Mouse (Mus musculus): ENCODE results near the gene Lrrc71. TPM values are rescaled to one million over a fixed set of nuclear protein-coding genes. Genes with fewer than 3 reads are reported as not detected.

Lrrc71 gene
- polyA plus RNA-seq, 1 experiment from 2014 or later = 1.2 TPM

DNA sequence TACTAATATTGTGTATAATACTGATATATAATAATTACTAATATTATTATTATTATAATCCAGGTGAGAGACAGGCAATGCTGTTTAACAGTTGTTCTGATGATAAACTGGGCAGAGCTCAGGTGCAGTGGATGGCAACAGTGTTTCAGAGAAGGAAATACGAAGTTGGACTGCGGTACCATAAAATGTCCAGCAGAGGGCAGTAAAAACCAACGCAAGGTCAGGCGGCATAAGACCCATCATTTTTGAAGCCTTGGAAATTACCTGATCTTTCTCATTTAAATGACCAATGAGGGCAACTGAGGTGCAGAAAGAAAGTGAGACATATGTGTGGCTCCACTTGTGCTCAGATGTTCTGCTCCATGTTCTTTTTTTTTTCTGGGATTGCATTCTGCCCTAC lies 21.9 kb upstream of the Lrrc71 start:
- no peak overlapping the region for H3K4me3 ChIP-seq
- peaks cover 52% of the 10 kb centered on the region for H3K4me1 ChIP-seq (replicated peaks)
- H3K27me3 ChIP-seq (ENCODE audit: insufficient read depth, poor library complexity, severe bottlenecking) = peaks cover 68% of the 10 kb centered on the region
- H3K9me3 ChIP-seq = no peaks in the 10 kb centered on the region
- H3K36me3 ChIP-seq = no peaks in the 10 kb centered on the region
- DNase-seq (ENCODE audit: low spot score) = no peak
- H3K27ac ChIP-seq = no peak overlapping the region
- WGBS = under 1% methylated on average over 4 of the region's 4 CpGs

GRCm38 (mm10) chr3:87769506-87769905 lies 21.1 kb upstream of the Lrrc71 start:
- no peak for DNase-seq (ENCODE audit: low spot score)
- no peaks in the 10 kb centered on the region for H3K36me3 ChIP-seq
- H3K27ac ChIP-seq = no peak overlapping the region
- no peaks in the 10 kb centered on the region for H3K9me3 ChIP-seq
- H3K4me1 ChIP-seq (replicated peaks) = peaks cover 57% of the 10 kb centered on the region
- H3K27me3 ChIP-seq (ENCODE audit: insufficient read depth, poor library complexity, severe bottlenecking) = peaks cover 75% of the 10 kb centered on the region
- no peak overlapping the region for H3K4me3 ChIP-seq
- 79% methylated on average over 8 of the region's 8 CpGs for WGBS

DNA sequence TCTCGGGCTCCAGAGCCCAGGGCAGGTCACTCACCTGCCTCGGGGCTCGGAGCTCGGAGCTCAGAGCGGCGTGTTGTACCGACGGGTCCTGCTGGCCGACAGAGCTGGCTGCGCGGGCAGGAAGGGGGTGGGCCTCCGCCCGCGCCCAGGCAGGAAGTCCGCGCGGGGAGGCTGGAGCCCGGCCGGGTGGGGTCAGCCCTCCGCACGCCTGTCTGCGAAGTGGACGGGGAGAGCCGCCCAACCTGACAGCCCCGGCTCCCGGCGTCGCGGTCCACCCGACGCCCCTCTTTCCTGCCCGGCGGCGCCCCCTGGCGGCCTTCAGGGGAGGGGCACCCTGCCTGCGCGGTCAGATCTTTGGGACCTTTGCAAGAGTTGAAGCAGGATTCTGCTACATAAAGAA lies 20.4 kb upstream of the Lrrc71 start:
- Histone ChIP-seq H3K4me1 (replicated peaks) (peaks cover 57% of the 10 kb centered on the region), H3K27me3 (ENCODE audit: insufficient read depth, poor library complexity, severe bottlenecking) (peaks cover 80% of the 10 kb centered on the region), H3K36me3 (no peaks in the 10 kb centered on the region), H3K9me3 (no peaks in the 10 kb centered on the region), H3K27ac (peak overlapping the region; percentile 78), H3K4me3 (peak overlapping the region; percentile 51)
- WGBS = 2% methylated on average over 36 of the region's 37 CpGs
- DNase-seq (ENCODE audit: low spot score) = peak; percentile 84

GRCm38 (mm10) chr3:87768431-87768830 lies 20.0 kb upstream of the Lrrc71 start:
- peak overlapping the region; percentile 51 for H3K4me3 ChIP-seq
- no peak for DNase-seq (ENCODE audit: low spot score)
- H3K27ac ChIP-seq = peak overlapping the region; percentile 78
- no peaks in the 10 kb centered on the region for H3K9me3 ChIP-seq
- H3K36me3 ChIP-seq = no peaks in the 10 kb centered on the region
- WGBS = 52% methylated on average over 6 of the region's 6 CpGs
- H3K27me3 ChIP-seq (ENCODE audit: insufficient read depth, poor library complexity, severe bottlenecking) = peaks cover 80% of the 10 kb centered on the region
- H3K4me1 ChIP-seq (replicated peaks) = peaks cover 57% of the 10 kb centered on the region

DNA sequence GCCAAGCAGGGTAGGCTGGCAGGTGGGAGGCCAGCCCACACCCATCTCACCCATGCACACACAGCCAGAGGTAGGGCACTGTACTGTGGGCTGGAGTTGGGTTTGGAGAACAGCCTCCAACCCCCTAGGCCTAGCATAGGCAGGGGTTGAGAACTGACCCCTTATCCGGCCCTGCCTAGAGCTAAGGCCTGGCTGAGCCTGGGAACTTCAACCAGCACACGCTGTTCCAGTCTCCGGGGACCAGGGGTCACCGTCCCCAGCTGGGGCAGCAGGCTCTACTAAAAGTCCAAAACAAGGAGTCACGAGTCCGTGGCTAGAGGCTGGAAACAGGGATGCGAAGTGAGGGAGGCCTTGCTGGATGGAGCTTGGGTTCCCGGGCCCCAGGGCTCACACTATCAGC lies 19.3 kb upstream of the Lrrc71 start:
- no peaks in the 10 kb centered on the region for H3K9me3 ChIP-seq
- peaks cover 86% of the 10 kb centered on the region for H3K27me3 ChIP-seq (ENCODE audit: insufficient read depth, poor library complexity, severe bottlenecking)
- H3K27ac ChIP-seq = peak overlapping the region; percentile 78
- peak overlapping the region; percentile 51 for H3K4me3 ChIP-seq
- no peaks in the 10 kb centered on the region for H3K36me3 ChIP-seq
- WGBS = 46% methylated on average over 8 of the region's 8 CpGs
- H3K4me1 ChIP-seq (replicated peaks) = peaks cover 58% of the 10 kb centered on the region
- no peak for DNase-seq (ENCODE audit: low spot score)

GRCm38 (mm10) chr3:87766284-87766667 lies 17.9 kb upstream of the Lrrc71 start:
- H3K4me3 ChIP-seq = no peak overlapping the region
- no peaks in the 10 kb centered on the region for H3K9me3 ChIP-seq
- no peaks in the 10 kb centered on the region for H3K36me3 ChIP-seq
- DNase-seq (ENCODE audit: low spot score) = no peak
- peaks cover 66% of the 10 kb centered on the region for H3K4me1 ChIP-seq (replicated peaks)
- H3K27ac ChIP-seq = peak overlapping the region; percentile 62; the same call in 1 of the 2 replicates
- H3K27me3 ChIP-seq (ENCODE audit: insufficient read depth, poor library complexity, severe bottlenecking) = peaks cover 78% of the 10 kb centered on the region
- 71% methylated on average over 3 of the region's 3 CpGs for WGBS

DNA sequence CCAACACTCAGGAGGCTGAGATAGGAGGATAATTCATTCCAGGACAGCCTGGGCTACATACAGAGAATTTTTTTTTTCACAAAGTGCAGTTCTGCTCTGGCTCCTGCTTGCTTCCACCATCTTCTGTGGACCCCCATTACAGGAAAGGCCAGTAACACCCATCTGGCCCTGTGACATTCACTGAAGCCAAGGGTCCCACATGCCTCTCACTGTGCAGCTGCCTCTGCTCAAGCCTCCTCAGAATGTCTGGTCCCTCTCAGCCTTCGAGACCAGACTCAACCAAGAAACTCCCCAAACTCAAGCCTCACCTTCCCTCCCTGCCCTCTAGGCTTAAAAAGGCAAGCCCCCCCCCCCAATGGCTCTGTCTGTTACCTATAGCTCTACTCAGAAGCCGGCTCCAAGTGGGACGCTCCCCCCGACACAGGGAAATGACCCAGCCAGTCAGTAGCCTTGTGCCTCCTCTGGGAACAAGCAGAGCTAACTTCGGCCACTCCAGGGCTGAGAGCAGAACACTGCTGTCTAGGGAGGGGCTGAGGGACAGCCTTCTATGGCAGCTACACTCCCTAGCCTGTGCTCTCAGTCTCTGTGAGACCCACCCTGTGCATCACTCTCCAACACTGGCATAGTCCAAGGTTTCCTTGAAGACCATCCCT lies 17.3 kb upstream of the Lrrc71 start:
- no peak for DNase-seq (ENCODE audit: low spot score)
- WGBS = 66% methylated on average over 5 of the region's 5 CpGs
- H3K4me3 ChIP-seq = no peak overlapping the region
- peaks cover 73% of the 10 kb centered on the region for H3K27me3 ChIP-seq (ENCODE audit: insufficient read depth, poor library complexity, severe bottlenecking)
- no peaks in the 10 kb centered on the region for H3K36me3 ChIP-seq
- peak overlapping the region; percentile 62 for H3K27ac ChIP-seq
- H3K4me1 ChIP-seq (replicated peaks) = peaks cover 71% of the 10 kb centered on the region
- no peaks in the 10 kb centered on the region for H3K9me3 ChIP-seq

DNA sequence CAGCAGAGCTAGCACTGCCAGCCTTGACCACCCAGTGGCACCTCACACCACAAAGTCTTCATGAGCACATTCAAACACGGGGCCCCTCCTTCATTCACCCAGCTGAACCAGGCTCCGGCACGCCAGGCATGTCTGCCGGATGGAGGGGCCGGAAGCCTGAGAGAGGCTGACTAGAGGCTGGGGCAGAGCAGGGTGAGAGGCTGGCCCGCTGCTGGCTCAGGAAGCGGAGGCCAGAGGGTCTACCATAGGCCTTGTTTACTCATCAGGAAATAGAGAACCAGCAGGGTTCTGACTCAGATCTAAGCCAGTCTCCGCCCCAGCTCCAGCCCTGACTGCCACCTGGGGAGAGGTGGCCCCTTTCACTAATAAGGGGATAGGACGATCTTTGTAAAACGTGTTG lies 16.7 kb upstream of the Lrrc71 start:
- no peaks in the 10 kb centered on the region for H3K36me3 ChIP-seq
- DNase-seq (ENCODE audit: low spot score) = peak; percentile 63
- peak overlapping the region; percentile 78 for H3K27ac ChIP-seq
- H3K9me3 ChIP-seq = no peaks in the 10 kb centered on the region
- H3K4me1 ChIP-seq (replicated peaks) = peaks cover 72% of the 10 kb centered on the region
- H3K27me3 ChIP-seq (ENCODE audit: insufficient read depth, poor library complexity, severe bottlenecking) = peaks cover 72% of the 10 kb centered on the region
- 0 out of 2 replicates have a peak overlapping the region, but pooled peaks have one; percentile 21 for H3K4me3 ChIP-seq
- WGBS = 14% methylated on average over 10 of the region's 10 CpGs

DNA sequence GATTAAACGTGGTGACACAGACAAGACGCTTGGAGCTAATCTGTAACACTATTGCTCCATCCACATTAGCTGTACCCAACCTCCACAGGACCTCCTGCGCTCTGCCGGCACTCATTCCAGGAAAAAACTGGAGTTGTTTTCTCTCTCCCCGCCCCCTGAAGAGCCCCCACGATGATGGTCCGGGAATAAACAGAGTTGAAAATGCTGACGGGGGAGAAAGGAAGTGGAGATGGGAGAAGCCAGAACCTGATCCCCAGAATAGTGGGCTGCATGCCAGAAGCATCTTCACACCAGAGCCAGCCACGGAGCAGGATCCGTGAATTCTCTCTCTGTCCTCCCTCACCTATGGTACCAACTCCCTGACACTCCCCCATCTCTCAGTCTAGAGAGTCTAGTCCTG lies 16.1 kb upstream of the Lrrc71 start:
- H3K4me3 ChIP-seq = peak overlapping the region; percentile 21; the same call in 1 of the 2 replicates

GRCm38 (mm10) chr3:87763683-87764289 lies 15.4 kb upstream of the Lrrc71 start:
- Histone ChIP-seq H3K4me1 (replicated peaks) (peaks cover 82% of the 10 kb centered on the region), H3K27me3 (ENCODE audit: insufficient read depth, poor library complexity, severe bottlenecking) (peaks cover 68% of the 10 kb centered on the region), H3K27ac (peak overlapping the region; percentile 78), H3K4me3 (peak overlapping the region; percentile 30; the same call in 1 of the 2 replicates), H3K9me3 (no peaks in the 10 kb centered on the region), H3K36me3 (no peaks in the 10 kb centered on the region)
- DNase-seq (ENCODE audit: low spot score) = peak; percentile 44
- WGBS = 25% methylated on average over 15 of the region's 15 CpGs

More for the DNA sequence above, 16.1 kb upstream of the Lrrc71 start:
- no peaks in the 10 kb centered on the region for H3K36me3 ChIP-seq
- H3K4me1 ChIP-seq (replicated peaks) = peaks cover 77% of the 10 kb centered on the region
- no peaks in the 10 kb centered on the region for H3K9me3 ChIP-seq
- H3K27me3 ChIP-seq (ENCODE audit: insufficient read depth, poor library complexity, severe bottlenecking) = peaks cover 68% of the 10 kb centered on the region
- 37% methylated on average over 10 of the region's 10 CpGs for WGBS
- H3K27ac ChIP-seq = peak overlapping the region; percentile 78
- no peak for DNase-seq (ENCODE audit: low spot score)

DNA sequence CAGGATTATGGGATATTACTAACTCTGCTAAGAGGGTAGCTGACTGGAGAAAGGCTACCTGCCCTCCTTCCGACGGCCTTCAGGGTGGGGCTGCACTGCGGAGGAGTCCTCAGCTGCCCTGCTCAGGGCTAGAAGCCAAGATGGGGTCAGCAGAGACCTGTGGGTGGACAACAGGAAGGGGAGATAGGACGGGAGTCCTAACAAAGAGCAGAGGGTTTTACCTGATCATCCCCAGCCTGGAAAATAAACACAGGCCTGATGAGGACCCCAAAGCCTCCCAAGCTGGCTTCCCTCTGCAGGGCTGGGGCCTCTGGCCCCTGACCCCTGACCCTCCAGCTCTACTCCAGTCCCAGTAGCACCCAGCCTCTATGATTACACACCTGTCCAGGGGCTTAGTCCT lies 14.8 kb upstream of the Lrrc71 start:
- Histone ChIP-seq H3K4me1 (replicated peaks) (peaks cover 85% of the 10 kb centered on the region), H3K9me3 (no peaks in the 10 kb centered on the region), H3K27me3 (ENCODE audit: insufficient read depth, poor library complexity, severe bottlenecking) (peaks cover 68% of the 10 kb centered on the region), H3K4me3 (peak overlapping the region; percentile 30; the same call in 1 of the 2 replicates), H3K36me3 (no peaks in the 10 kb centered on the region), H3K27ac (peak overlapping the region; percentile 78)
- DNase-seq (ENCODE audit: low spot score) = no peak
- WGBS = 64% methylated on average over 4 of the region's 4 CpGs

GRCm38 (mm10) chr3:87761408-87762375 lies 13.3 kb upstream of the Lrrc71 start:
- H3K27ac ChIP-seq = peak overlapping the region; percentile 72
- H3K4me1 ChIP-seq (replicated peaks) = peaks cover 76% of the 10 kb centered on the region
- no peaks in the 10 kb centered on the region for H3K36me3 ChIP-seq
- 61% methylated on average over 20 of the region's 20 CpGs for WGBS
- H3K9me3 ChIP-seq = no peaks in the 10 kb centered on the region
- peak; percentile 47 for DNase-seq (ENCODE audit: low spot score)
- peaks cover 68% of the 10 kb centered on the region for H3K27me3 ChIP-seq (ENCODE audit: insufficient read depth, poor library complexity, severe bottlenecking)
- no peak overlapping the region for H3K4me3 ChIP-seq
